Mouse (Mus musculus): ENCODE results near the gene Wbp1. TPM values are rescaled to one million over a fixed set of nuclear protein-coding genes. Genes with fewer than 3 reads are reported as not detected.
"Not testable (repeated sequence)": the region's sequence is repeated elsewhere in the genome, so short reads cannot be mapped to it uniquely, and the experiment has no call there.

Wbp1 gene
- polyA plus RNA-seq, 1 experiment from 2014 or later = 21.0 TPM

DNA sequence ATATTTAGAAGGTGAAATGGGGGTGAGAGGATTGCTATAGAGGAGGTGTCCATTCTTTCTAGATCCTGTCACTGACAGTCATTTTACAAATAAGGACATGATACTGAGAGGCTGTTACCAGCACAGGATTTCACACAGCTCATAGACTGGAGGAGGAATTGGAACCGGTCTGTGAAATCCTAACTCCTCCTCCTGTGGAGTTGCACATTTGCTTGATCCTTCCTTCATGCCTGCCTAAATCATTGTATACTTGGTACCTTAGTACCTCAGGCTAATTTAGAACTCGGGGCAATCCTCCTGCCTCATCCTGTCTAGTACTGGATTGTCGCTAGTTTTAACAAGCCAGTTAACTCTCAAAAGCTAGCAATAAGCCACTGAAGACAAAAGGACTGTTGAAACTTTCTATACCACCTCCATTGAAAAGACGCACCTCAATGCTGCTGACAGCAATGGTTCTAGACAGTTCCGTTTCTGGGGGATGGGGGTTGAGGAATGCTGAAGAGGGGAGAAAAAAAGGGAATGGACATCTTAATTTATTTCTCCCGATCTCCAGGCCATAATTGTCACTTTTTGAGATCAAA lies 43.8 kb upstream of the Wbp1 start:
- Histone ChIP-seq H3K27ac (ENCODE audit: low read depth) (peak overlapping the region; percentile 81), H3K9me3 (ENCODE audit: low read length) (no peaks in the 10 kb centered on the region), H3K36me3 (replicated peaks; ENCODE audit: insufficient read depth, low read length) (no peaks in the 10 kb centered on the region), H3K4me1 (ENCODE audit: insufficient read depth) (peaks cover 36% of the 10 kb centered on the region), H3K9ac (replicated peaks) (peak overlapping the region; percentile 87), H3K4me2 (ENCODE audit: low read depth, low read length) (peak overlapping the region; percentile 81), H3K27me3 (ENCODE audit: insufficient read depth, low read length) (peaks cover 23% of the 10 kb centered on the region), H3K4me3 (ENCODE audit: low read depth, low read length) (peak overlapping the region; percentile 85)
- peak; percentile 5; the same call in 1 of the 2 replicates for ATAC-seq
- DNase-seq = no peak
- WGBS (ENCODE audit: insufficient replicate concordance) = 6% methylated on average over 6 of the region's 6 CpGs
- TF ChIP-seq CTCF (IDR thresholded peaks at IDR 0.05; ENCODE audit: low read depth) (no peak), EP300 (IDR thresholded peaks at IDR 0.05; ENCODE audit: low read depth) (no peak)

DNA sequence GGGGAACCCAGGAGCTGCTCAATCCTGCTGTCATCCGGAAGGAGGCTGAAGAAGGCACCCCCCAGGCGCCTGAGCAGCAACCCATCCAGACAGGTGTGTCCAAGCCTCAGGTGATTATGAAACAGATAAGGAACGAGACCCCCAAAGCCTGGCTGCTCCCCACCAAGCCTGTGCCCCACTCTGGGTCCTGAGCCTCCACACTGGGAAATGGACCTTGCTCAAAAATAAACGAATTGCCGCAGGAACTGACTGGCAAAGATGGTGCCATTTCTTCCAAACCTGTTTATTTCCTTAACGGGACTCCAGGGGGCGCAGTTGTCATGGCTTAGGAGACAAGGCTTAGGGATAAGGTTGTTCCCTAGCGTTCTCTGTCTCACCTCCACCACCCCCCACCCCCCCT lies 41.3 kb upstream of the Wbp1 start:
- ATAC-seq (0 out of 2 replicates have a peak, but pooled peaks have one; percentile 12), DNase-seq (peak; percentile 74)
- H3K9me3 ChIP-seq (ENCODE audit: low read length) = no peaks in the 10 kb centered on the region
- TF ChIP-seq CTCF (IDR thresholded peaks at IDR 0.05; ENCODE audit: low read depth) (peak; percentile 83), EP300 (IDR thresholded peaks at IDR 0.05; ENCODE audit: low read depth) (no peak)
- H3K36me3 ChIP-seq (replicated peaks; ENCODE audit: insufficient read depth, low read length) = no peaks in the 10 kb centered on the region
- peak overlapping the region; percentile 45; the same call in 1 of the 2 replicates for H3K9ac ChIP-seq (replicated peaks)
- no peak overlapping the region for H3K27ac ChIP-seq (ENCODE audit: low read depth)
- 1% methylated on average over 8 of the region's 8 CpGs for WGBS (ENCODE audit: insufficient replicate concordance)
- peaks cover 23% of the 10 kb centered on the region for H3K27me3 ChIP-seq (ENCODE audit: insufficient read depth, low read length)
- H3K4me1 ChIP-seq (ENCODE audit: insufficient read depth) = peaks cover 32% of the 10 kb centered on the region
- H3K4me2 ChIP-seq (ENCODE audit: low read depth, low read length) = peak overlapping the region; percentile 79
- peak overlapping the region; percentile 45 for H3K4me3 ChIP-seq (ENCODE audit: low read depth, low read length)

DNA sequence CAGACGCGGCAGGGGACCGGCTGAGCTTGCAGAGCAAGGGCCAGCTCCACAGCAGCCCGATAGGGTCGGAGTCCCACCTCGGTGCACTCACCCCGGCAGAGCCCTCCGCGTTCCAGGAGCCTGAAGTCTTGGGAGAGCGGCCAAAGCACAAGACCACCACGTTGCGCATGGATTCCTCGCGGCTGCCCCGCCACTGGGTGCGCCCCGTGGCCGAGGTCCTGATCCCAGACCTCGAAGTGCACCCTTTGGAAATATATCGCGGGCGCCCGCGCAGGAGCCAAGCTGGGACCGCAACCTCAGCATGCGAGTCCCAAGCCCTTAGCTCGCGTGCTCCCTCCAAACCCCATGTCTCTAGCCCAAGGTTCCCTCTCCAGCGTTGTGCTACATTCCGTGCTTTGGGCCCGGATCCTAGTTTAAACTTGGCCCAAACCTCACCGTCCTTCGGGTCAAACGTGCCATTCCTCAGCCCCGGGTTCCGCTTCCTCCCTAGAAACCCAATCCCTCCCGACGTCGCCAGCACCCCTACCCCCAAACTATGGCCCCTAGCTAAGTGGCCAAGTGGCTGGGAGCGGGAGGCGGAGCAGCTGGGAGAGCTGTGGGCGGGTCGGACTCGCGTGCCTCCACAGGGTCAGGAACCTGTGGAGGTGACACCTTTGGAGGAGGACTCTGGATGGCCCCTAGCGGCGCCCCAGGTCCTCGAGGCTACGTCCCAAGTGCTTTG lies 40.7 kb upstream of the Wbp1 start:
- Histone ChIP-seq H3K9ac (replicated peaks) (peak overlapping the region; percentile 45), H3K27me3 (ENCODE audit: insufficient read depth, low read length) (peaks cover 23% of the 10 kb centered on the region), H3K36me3 (replicated peaks; ENCODE audit: insufficient read depth, low read length) (no peaks in the 10 kb centered on the region), H3K9me3 (ENCODE audit: low read length) (no peaks in the 10 kb centered on the region), H3K27ac (ENCODE audit: low read depth) (no peak overlapping the region), H3K4me3 (ENCODE audit: low read depth, low read length) (peak overlapping the region; percentile 45), H3K4me1 (ENCODE audit: insufficient read depth) (peaks cover 26% of the 10 kb centered on the region), H3K4me2 (ENCODE audit: low read depth, low read length) (peak overlapping the region; percentile 79)
- no peak for TF ChIP-seq EP300 (IDR thresholded peaks at IDR 0.05; ENCODE audit: low read depth)
- TF ChIP-seq CTCF (IDR thresholded peaks at IDR 0.05; ENCODE audit: low read depth) = no peak
- ATAC-seq (peak; percentile 43), DNase-seq (peak; percentile 52)
- WGBS (ENCODE audit: insufficient replicate concordance) = 2% methylated on average over 49 of the region's 49 CpGs

GRCm38 (mm10) chr6:83161442-83161841 lies 40.1 kb upstream of the Wbp1 start:
- no peak for ATAC-seq
- TF ChIP-seq EP300 (IDR thresholded peaks at IDR 0.05; ENCODE audit: low read depth) (no peak), CTCF (IDR thresholded peaks at IDR 0.05; ENCODE audit: low read depth) (no peak)
- H3K4me3 ChIP-seq (ENCODE audit: low read depth, low read length) = peak overlapping the region; percentile 45
- no peak overlapping the region for H3K27ac ChIP-seq (ENCODE audit: low read depth)
- 12% methylated on average over 19 of the region's 19 CpGs for WGBS (ENCODE audit: insufficient replicate concordance)
- H3K9me3 ChIP-seq (ENCODE audit: low read length) = no peaks in the 10 kb centered on the region
- H3K27me3 ChIP-seq (ENCODE audit: insufficient read depth, low read length) = peaks cover 23% of the 10 kb centered on the region
- DNase-seq = no peak
- H3K36me3 ChIP-seq (replicated peaks; ENCODE audit: insufficient read depth, low read length) = no peaks in the 10 kb centered on the region
- H3K4me1 ChIP-seq (ENCODE audit: insufficient read depth) = peaks cover 20% of the 10 kb centered on the region
- peak overlapping the region; percentile 45; the same call in 1 of the 2 replicates for H3K9ac ChIP-seq (replicated peaks)
- peak overlapping the region; percentile 79 for H3K4me2 ChIP-seq (ENCODE audit: low read depth, low read length)

GRCm38 (mm10) chr6:83159456-83159855 lies 38.1 kb upstream of the Wbp1 start:
- not testable (repeated sequence) for H3K9me3 ChIP-seq (ENCODE audit: low read length); H3K27ac ChIP-seq (ENCODE audit: low read depth); H3K9ac ChIP-seq (replicated peaks); H3K4me3 ChIP-seq (ENCODE audit: low read depth, low read length); H3K36me3 ChIP-seq (replicated peaks; ENCODE audit: insufficient read depth, low read length); H3K4me2 ChIP-seq (ENCODE audit: low read depth, low read length)
- ATAC-seq = peak; percentile 36
- Histone ChIP-seq H3K4me1 (ENCODE audit: insufficient read depth) (peaks cover 22% of the 10 kb centered on the region), H3K27me3 (ENCODE audit: insufficient read depth, low read length) (peaks cover 35% of the 10 kb centered on the region)
- peak; percentile 72 for TF ChIP-seq CTCF (IDR thresholded peaks at IDR 0.05; ENCODE audit: low read depth)
- 24% methylated on average over 3 of the region's 3 CpGs for WGBS (ENCODE audit: insufficient replicate concordance)
- peak; percentile 39 for DNase-seq

- H3K9ac ChIP-seq (replicated peaks) = peak within 1 kb of the TSS; percentile 34; the same call in 1 of the 2 replicates
- WGBS (ENCODE audit: insufficient replicate concordance) = 2% methylated on average over 32 of the region's 32 CpGs
Observed at GRCm38 (mm10) chr6:83156259-83156684, 34.9 kb upstream of the Wbp1 start, which contains the start of the genes Wdr54 and 1700003E16Rik. Wdr54 (minus strand) TSS chr6:83156397. 1700003E16Rik (plus strand) TSS chr6:83156404.

More at GRCm38 (mm10) chr6:83156259-83156684, 34.9 kb upstream of the Wbp1 start, which contains the start of the genes Wdr54 and 1700003E16Rik:
- TF ChIP-seq EP300 (IDR thresholded peaks at IDR 0.05; ENCODE audit: low read depth) (no peak), CTCF (IDR thresholded peaks at IDR 0.05; ENCODE audit: low read depth) (no peak)
- no peak within 1 kb of the TSS for H3K27ac ChIP-seq (ENCODE audit: low read depth)
- no peaks in the 10 kb centered on the region for H3K36me3 ChIP-seq (replicated peaks; ENCODE audit: insufficient read depth, low read length)
- peak within 1 kb of the TSS; percentile 85 for H3K4me2 ChIP-seq (ENCODE audit: low read depth, low read length)
- H3K27me3 ChIP-seq (ENCODE audit: insufficient read depth, low read length) = peaks cover 20% of the 10 kb centered on the region
- DNase-seq = peak; percentile 50
- peak; percentile 32; the same call in 1 of the 2 replicates for ATAC-seq
- H3K4me3 ChIP-seq (ENCODE audit: low read depth, low read length) = peak within 1 kb of the TSS; percentile 53
- no peaks in the 10 kb centered on the region for H3K9me3 ChIP-seq (ENCODE audit: low read length)
- peaks cover 8% of the 10 kb centered on the region for H3K4me1 ChIP-seq (ENCODE audit: insufficient read depth)
